In the genomic region with DNA sequence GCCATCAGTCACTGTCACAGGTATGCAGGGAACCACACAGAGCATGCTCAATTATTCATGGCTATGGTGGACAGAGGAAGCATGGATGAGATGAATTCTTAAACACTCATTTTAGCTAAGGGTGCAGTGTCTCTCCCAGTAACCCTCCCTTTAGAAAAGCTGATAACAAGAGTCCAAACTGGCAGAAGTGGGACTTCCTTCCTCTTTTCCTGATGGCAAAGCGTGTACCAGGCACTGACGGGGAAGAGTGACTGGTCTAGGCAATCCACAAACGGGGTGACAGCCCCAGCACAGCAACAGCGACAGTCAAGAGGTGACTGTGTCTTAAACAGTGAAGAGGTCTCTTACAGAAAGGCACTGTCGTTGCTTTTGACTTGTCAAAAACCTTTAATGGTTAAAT, we compare ENCODE assay signal across 14 mouse cellular contexts.
"Had no signal": no experiment of that assay in that cellular context is flagged by ENCODE, and none has a peak within 500 bp of the region (broad histone marks: within the 10 kb centered on the region; RNA-seq: fewer than 3 reads in every experiment).

No protein-coding gene starts in this region.

- DNase-seq: kidney, postnatal 25 days; lung, adult 2 months; lung, postnatal 36 days; retina, postnatal 1 day; right cerebral cortex, postnatal 4 days; spleen, adult 18-20 months had no signal

- H3K4me2 ChIP-seq: liver, embryonic 11.5 days; liver, embryonic 15.5 days; midbrain, embryonic 12.5 days; neural tube, embryonic 13.5 days had no signal

- H3K27me3 ChIP-seq: liver, embryonic 15.5 days; midbrain, embryonic 12.5 days; neural tube, embryonic 13.5 days had no signal

- H3K4me1 ChIP-seq: limb, embryonic 10.5 days; liver, embryonic 15.5 days; midbrain, embryonic 12.5 days; neural tube, embryonic 13.5 days had no signal

- H3K27ac ChIP-seq: left cerebral cortex, adult 2 months; limb, embryonic 10.5 days; liver, embryonic 15.5 days; midbrain, embryonic 12.5 days; neural tube, embryonic 13.5 days had no signal

- ATAC-seq: lung, postnatal 0 days; midbrain, embryonic 16.5 days had no signal

- H3K9ac ChIP-seq: liver, embryonic 15.5 days; midbrain, embryonic 12.5 days; neural tube, embryonic 13.5 days had no signal

- H3K9me3 ChIP-seq: limb, embryonic 10.5 days; liver, embryonic 15.5 days; midbrain, embryonic 12.5 days; neural tube, embryonic 13.5 days had no signal

- H3K4me3 ChIP-seq: left cerebral cortex, adult 2 months; limb, embryonic 10.5 days; liver, embryonic 15.5 days; midbrain, embryonic 12.5 days; neural tube, embryonic 13.5 days had no signal
